Mouse (Mus musculus): ENCODE results near the gene Gpr142.

The Gpr142 gene

DNA sequence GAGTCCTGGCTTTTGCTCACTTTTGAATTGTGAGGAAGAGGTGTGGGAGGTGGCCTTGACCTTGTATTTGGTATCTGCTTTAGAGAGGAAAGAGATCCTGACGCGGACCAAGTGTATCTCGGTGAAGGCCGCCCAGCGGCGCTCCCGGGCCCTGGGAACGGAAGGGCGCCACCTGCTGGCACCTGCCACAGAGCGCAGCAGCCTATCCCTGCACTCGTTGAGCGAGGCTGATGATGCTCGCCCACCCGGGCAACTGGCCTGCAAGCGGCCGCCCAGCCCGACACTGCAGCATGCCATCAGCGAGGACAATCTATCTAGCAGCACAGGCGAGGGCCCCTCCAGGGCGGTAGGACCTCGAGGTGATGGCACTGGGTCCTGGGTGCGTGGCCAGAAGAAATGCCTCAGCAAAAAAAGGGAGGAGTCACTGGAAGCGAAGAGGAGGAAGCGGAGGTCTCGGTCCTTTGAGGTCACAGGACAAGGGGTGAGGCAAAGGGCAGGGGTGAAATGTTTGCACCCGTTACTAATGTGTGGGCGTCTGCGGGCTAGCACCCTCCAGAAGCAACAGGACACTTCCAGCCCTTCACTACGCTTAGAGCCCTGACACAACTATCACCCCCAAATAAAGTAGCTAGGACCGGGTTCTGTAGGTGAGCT is 9.5 kb upstream of the Gpr142 start:
- Histone ChIP-seq H3K4me1 (replicated peaks; ENCODE audit: low read depth, low read length) (peaks cover 81% of the 10 kb centered on the region), H3K4me3 (replicated peaks; ENCODE audit: low read length) (peak overlapping the region; percentile 51), H3K27me3 (ENCODE audit: insufficient read depth, low read length) (peaks cover 98% of the 10 kb centered on the region), H3K9me3 (ENCODE audit: low read length) (no peaks in the 10 kb centered on the region), H3K36me3 (ENCODE audit: insufficient read depth, low read length) (no peaks in the 10 kb centered on the region)
- TF ChIP-seq POU5F1 (IDR thresholded peaks at IDR 0.05; ENCODE audit: borderline replicate concordance, low read length) (no peak), CTCF (conservative IDR thresholded peaks at IDR 0.05; ENCODE audit: low read length) (peak; percentile 55)

DNA sequence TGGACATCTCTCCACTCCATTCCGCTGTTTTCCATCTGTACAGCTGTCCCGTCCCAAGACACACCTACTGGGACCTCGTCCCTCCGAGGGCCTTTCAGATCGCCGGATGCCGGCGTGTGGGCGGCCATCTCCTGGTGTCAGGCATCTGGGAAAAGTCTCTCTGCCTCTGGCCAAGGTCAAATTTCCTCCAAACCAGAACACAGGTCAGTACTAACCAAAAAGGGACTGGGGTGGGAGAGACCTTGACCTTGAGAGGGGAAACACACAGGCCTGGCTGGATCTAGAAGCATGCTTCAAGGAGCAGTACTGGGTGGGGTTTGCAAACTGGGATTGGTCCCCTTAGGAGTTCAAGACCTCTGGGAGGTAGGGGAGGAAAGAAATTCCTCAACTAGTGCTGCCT is 9.0 kb upstream of the Gpr142 start:
- peak overlapping the region; percentile 51 for H3K4me3 ChIP-seq (replicated peaks; ENCODE audit: low read length)
- peaks cover 81% of the 10 kb centered on the region for H3K4me1 ChIP-seq (replicated peaks; ENCODE audit: low read depth, low read length)
- H3K36me3 ChIP-seq (ENCODE audit: insufficient read depth, low read length): no peaks in the 10 kb centered on the region
- H3K9me3 ChIP-seq (ENCODE audit: low read length): no peaks in the 10 kb centered on the region
- TF ChIP-seq CTCF (conservative IDR thresholded peaks at IDR 0.05; ENCODE audit: low read length) (no peak), POU5F1 (IDR thresholded peaks at IDR 0.05; ENCODE audit: borderline replicate concordance, low read length) (no peak), NANOG (IDR thresholded peaks at IDR 0.05; ENCODE audit: borderline replicate concordance, low read length) (no peak)
- peaks cover 95% of the 10 kb centered on the region for H3K27me3 ChIP-seq (ENCODE audit: insufficient read depth, low read length)

DNA sequence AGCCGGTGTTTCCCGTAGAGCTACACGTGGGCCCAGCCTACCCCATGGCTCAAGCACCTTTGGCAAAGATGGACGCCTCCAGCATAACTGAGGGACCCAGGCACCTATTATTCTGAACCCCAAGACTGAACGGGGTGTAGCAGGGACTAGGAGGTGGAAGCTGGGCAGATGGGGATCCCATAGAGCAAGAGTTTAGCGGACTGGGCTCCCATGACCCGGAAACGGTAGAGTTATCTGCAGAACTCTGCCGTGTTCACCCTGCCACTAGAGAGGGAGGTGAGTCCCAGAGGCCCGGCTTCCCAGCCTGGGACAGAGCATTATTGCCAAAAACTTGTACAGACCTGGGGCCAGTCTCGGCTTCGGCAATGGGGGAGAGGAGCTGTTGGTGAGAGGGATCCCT is 8.6 kb upstream of the Gpr142 start:
- Histone ChIP-seq H3K9me3 (ENCODE audit: low read length) (no peaks in the 10 kb centered on the region), H3K4me3 (replicated peaks; ENCODE audit: low read length) (peak overlapping the region; percentile 51), H3K4me1 (replicated peaks; ENCODE audit: low read depth, low read length) (peaks cover 81% of the 10 kb centered on the region), H3K36me3 (ENCODE audit: insufficient read depth, low read length) (no peaks in the 10 kb centered on the region), H3K27me3 (ENCODE audit: insufficient read depth, low read length) (peaks cover 90% of the 10 kb centered on the region)
- no peak for TF ChIP-seq CTCF (conservative IDR thresholded peaks at IDR 0.05; ENCODE audit: low read length)
- no peak for TF ChIP-seq POU5F1 (IDR thresholded peaks at IDR 0.05; ENCODE audit: borderline replicate concordance, low read length)
- no peak for TF ChIP-seq NANOG (IDR thresholded peaks at IDR 0.05; ENCODE audit: borderline replicate concordance, low read length)

- peaks cover 84% of the 10 kb centered on the region for H3K27me3 ChIP-seq (ENCODE audit: insufficient read depth, low read length)
- peak overlapping the region; percentile 77 for H3K4me3 ChIP-seq (replicated peaks; ENCODE audit: low read length)
- no peaks in the 10 kb centered on the region for H3K9me3 ChIP-seq (ENCODE audit: low read length)
- H3K4me1 ChIP-seq (replicated peaks; ENCODE audit: low read depth, low read length): peaks cover 81% of the 10 kb centered on the region
- no peak for TF ChIP-seq NANOG (IDR thresholded peaks at IDR 0.05; ENCODE audit: borderline replicate concordance, low read length)
- no peak for TF ChIP-seq POU5F1 (IDR thresholded peaks at IDR 0.05; ENCODE audit: borderline replicate concordance, low read length)
- TF ChIP-seq CTCF (conservative IDR thresholded peaks at IDR 0.05; ENCODE audit: low read length): peak; percentile 19; the same call in 1 of the 2 replicates
- no peaks in the 10 kb centered on the region for H3K36me3 ChIP-seq (ENCODE audit: insufficient read depth, low read length)
These were observed 7.9 kb upstream of the Gpr142 start for GRCm38 (mm10) chr11:114790841-114791240.

GRCm38 (mm10) chr11:114791351-114791889 is 7.3 kb upstream of the Gpr142 start:
- Histone ChIP-seq H3K36me3 (ENCODE audit: insufficient read depth, low read length) (no peaks in the 10 kb centered on the region), H3K9me3 (ENCODE audit: low read length) (no peaks in the 10 kb centered on the region), H3K4me3 (replicated peaks; ENCODE audit: low read length) (peak overlapping the region; percentile 77), H3K4me1 (replicated peaks; ENCODE audit: low read depth, low read length) (peaks cover 84% of the 10 kb centered on the region), H3K27me3 (ENCODE audit: insufficient read depth, low read length) (peaks cover 78% of the 10 kb centered on the region)
- no peak for TF ChIP-seq NANOG (IDR thresholded peaks at IDR 0.05; ENCODE audit: borderline replicate concordance, low read length)
- no peak for TF ChIP-seq POU5F1 (IDR thresholded peaks at IDR 0.05; ENCODE audit: borderline replicate concordance, low read length)
- TF ChIP-seq CTCF (conservative IDR thresholded peaks at IDR 0.05; ENCODE audit: low read length): no peak

DNA sequence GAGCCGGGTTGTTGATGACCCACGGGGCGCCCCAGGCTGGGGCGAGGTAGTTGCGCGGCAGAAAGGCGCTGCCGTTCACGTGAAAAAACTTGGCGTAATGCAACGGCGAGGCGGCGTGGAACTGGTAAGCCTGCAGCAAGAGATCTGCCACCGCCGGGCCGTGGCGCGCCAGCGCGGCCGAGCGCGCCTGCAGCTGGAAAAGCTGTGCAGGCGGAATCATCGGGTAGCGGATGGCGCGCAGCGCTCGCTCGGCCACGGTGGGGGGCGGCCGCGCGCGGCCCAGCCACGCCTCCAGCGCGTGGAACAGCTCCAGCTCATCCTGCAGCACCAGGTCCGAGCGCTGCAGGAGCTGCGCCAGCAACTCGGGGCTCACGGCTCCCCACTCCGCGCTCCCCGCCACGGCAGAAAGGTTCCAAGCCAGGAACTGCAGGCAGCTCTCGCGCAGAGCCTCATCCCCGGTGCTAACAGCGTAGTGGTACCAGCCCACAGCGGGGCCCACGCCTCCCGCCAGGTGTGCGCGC is 6.8 kb upstream of the Gpr142 start:
- Histone ChIP-seq H3K4me1 (replicated peaks; ENCODE audit: low read depth, low read length) (peaks cover 82% of the 10 kb centered on the region), H3K9me3 (ENCODE audit: low read length) (no peaks in the 10 kb centered on the region), H3K36me3 (ENCODE audit: insufficient read depth, low read length) (no peaks in the 10 kb centered on the region), H3K4me3 (replicated peaks; ENCODE audit: low read length) (peak overlapping the region; percentile 77), H3K27me3 (ENCODE audit: insufficient read depth, low read length) (peaks cover 73% of the 10 kb centered on the region)
- no peak for TF ChIP-seq POU5F1 (IDR thresholded peaks at IDR 0.05; ENCODE audit: borderline replicate concordance, low read length)
- no peak for TF ChIP-seq NANOG (IDR thresholded peaks at IDR 0.05; ENCODE audit: borderline replicate concordance, low read length)
- TF ChIP-seq CTCF (conservative IDR thresholded peaks at IDR 0.05; ENCODE audit: low read length): no peak

GRCm38 (mm10) chr11:114792931-114793494 is 5.7 kb upstream of the Gpr142 start:
- H3K36me3 ChIP-seq (ENCODE audit: insufficient read depth, low read length): no peaks in the 10 kb centered on the region
- H3K4me3 ChIP-seq (replicated peaks; ENCODE audit: low read length): no peak overlapping the region
- H3K9me3 ChIP-seq (ENCODE audit: low read length): no peaks in the 10 kb centered on the region
- H3K27me3 ChIP-seq (ENCODE audit: insufficient read depth, low read length): peaks cover 72% of the 10 kb centered on the region
- TF ChIP-seq POU5F1 (IDR thresholded peaks at IDR 0.05; ENCODE audit: borderline replicate concordance, low read length) (no peak), CTCF (conservative IDR thresholded peaks at IDR 0.05; ENCODE audit: low read length) (no peak)
- peaks cover 83% of the 10 kb centered on the region for H3K4me1 ChIP-seq (replicated peaks; ENCODE audit: low read depth, low read length)

DNA sequence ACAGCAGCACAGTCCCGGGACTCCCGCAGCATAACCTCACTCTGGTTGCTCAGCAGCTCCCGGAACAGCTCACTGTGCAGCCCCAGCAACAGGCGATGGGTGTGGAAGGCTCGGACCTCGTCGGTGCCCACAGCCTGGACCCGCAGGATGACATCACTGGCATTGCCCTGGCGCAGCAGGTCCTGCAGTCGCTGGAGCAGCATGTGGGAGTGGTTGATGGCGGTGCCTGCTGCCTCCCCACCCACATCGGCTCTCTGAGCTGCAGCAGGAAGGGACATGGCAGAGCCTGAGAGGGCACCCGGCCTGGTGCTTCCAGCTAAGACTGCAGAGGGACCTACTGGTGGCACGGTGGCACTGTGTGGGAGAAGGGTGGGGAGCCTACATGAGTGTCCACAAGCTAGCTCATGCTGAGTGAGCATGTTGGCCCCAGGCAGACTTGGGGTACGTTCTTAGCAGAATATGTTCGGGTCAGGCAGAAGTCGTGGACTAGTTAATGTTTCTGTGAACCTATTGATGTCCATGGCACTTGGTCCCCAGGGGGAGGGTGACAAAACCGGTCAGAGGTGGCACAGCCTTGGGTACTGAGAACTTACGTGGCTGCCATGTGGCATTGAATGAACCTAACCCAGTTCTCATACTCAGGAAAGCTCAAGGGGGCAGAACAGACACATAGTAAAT is 4.7 kb upstream of the Gpr142 start:
- H3K4me3 ChIP-seq (replicated peaks; ENCODE audit: low read length): 0 out of 2 replicates have a peak overlapping the region, but pooled peaks have one; percentile 7
- no peaks in the 10 kb centered on the region for H3K36me3 ChIP-seq (ENCODE audit: insufficient read depth, low read length)
- H3K4me1 ChIP-seq (replicated peaks; ENCODE audit: low read depth, low read length): peaks cover 74% of the 10 kb centered on the region
- no peaks in the 10 kb centered on the region for H3K9me3 ChIP-seq (ENCODE audit: low read length)
- TF ChIP-seq NANOG (IDR thresholded peaks at IDR 0.05; ENCODE audit: borderline replicate concordance, low read length) (no peak), POU5F1 (IDR thresholded peaks at IDR 0.05; ENCODE audit: borderline replicate concordance, low read length) (no peak), CTCF (conservative IDR thresholded peaks at IDR 0.05; ENCODE audit: low read length) (no peak)
- H3K27me3 ChIP-seq (ENCODE audit: insufficient read depth, low read length): peaks cover 70% of the 10 kb centered on the region

Measured in E14TG2a.4 (cell line).